Mouse (Mus musculus) brain, embryonic 14.5 days (tissue): Measurements from ENCODE around the gene Nrbp1. TPM values are rescaled to one million over a fixed set of nuclear protein-coding genes. Genes with fewer than 3 reads are reported as not detected.

ENCODE experiments used
- DNase-seq: peaks from one replicate; pipeline ENCODE4 v3.0.0-alpha.2; 2011; ENCODE audit warnings: low read depth
- CTCF ChIP-seq: fragments of 200-500 bp; IDR thresholded peaks from 2 replicates; pipeline ENCODE4 v1.5.1; 2012; ENCODE audit warnings: inconsistent platforms, mild to moderate bottlenecking, moderate library complexity, borderline replicate concordance; ENCODE audit not compliant: insufficient read depth, insufficient read length; ENCODE audit errors: extremely low read depth
- POLR2A ChIP-seq: fragments of 200-500 bp; IDR thresholded peaks from 2 replicates; pipeline ENCODE4 v1.6.1; 2012; ENCODE audit warnings: mild to moderate bottlenecking, inconsistent platforms, borderline replicate concordance; ENCODE audit not compliant: poor library complexity, insufficient read depth, insufficient read length, severe bottlenecking; ENCODE audit errors: extremely low read depth
- polyA plus RNA-seq: library from polyadenylated mRNA; depleted of rRNA; stranded (reverse); fragments of >200 nt; gene quantifications from 2 replicates; pipeline ENCODE4 v1.2.3, GENCODE M21; 2012; rRNA removed

The Nrbp1 gene
- polyA plus RNA-seq, 1 experiment: 143 TPM

GRCm38 (mm10) chr5:31290521-31291360 lies 50.1 kb downstream of the Nrbp1 start, which contains the start of gene Ift172:
Gene Ift172, minus strand, starts transcription at chr5:31291116.
- DNase-seq: peak; percentile 99
- no peak for TF ChIP-seq CTCF
- no peak for TF ChIP-seq POLR2A

- no peak for DNase-seq
- TF ChIP-seq CTCF: no peak
- TF ChIP-seq POLR2A: no peak
Measured at GRCm38 (mm10) chr5:31291361-31291688, 50.7 kb downstream of the Nrbp1 start.

- DNase-seq: no peak
- TF ChIP-seq CTCF: no peak
- TF ChIP-seq POLR2A: no peak
Measured at GRCm38 (mm10) chr5:31294964-31295605, 54.4 kb downstream of the Nrbp1 start.

- TF ChIP-seq CTCF (no peak), POLR2A (peak; percentile 91)
- DNase-seq: peak; percentile 86
Measured at GRCm38 (mm10) chr5:31295606-31296141, 55.0 kb downstream of the Nrbp1 start, which contains the start of gene Fndc4. Gene Fndc4, minus strand, starts transcription at chr5:31296080.

GRCm38 (mm10) chr5:31297047-31297757 lies 56.5 kb downstream of the Nrbp1 start, which contains the start of gene Gckr:
Gene Gckr, plus strand, starts transcription at chr5:31297443.
- no peak for DNase-seq
- TF ChIP-seq POLR2A (no peak), CTCF (no peak)

GRCm38 (mm10) chr5:31297981-31298380 lies 57.3 kb downstream of the Nrbp1 start:
- no peak for TF ChIP-seq CTCF
- TF ChIP-seq POLR2A: no peak
- no peak for DNase-seq

- DNase-seq: no peak
- TF ChIP-seq CTCF (no peak), POLR2A (no peak)
Measured at GRCm38 (mm10) chr5:31298486-31298885, 57.8 kb downstream of the Nrbp1 start.

Other genes with a start within 250 kb of the Nrbp1 start
- gene Atraid, start 192.6 kb upstream of the Nrbp1 start, polyA plus RNA-seq: 122 and 154 TPM in 2 replicates
- gene Slc5a6, start 191.9 kb upstream of the Nrbp1 start, polyA plus RNA-seq: 40.7 and 44.5 TPM in 2 replicates
- gene Cad, start 186.1 kb upstream of the Nrbp1 start, polyA plus RNA-seq: 33.8 and 34.0 TPM in 2 replicates
- not detected in 2 replicates for gene Dnajc5g, start 134.6 kb upstream of the Nrbp1 start, polyA plus RNA-seq
- gene Slc30a3, start 132.6 kb upstream of the Nrbp1 start, polyA plus RNA-seq: 21.2 and 31.6 TPM in 2 replicates
- 0.05 TPM in 1 of 2 replicates, not detected in the other for gene Trim54, start 124.2 kb upstream of the Nrbp1 start, polyA plus RNA-seq
- not detected in 2 replicates for gene Ucn, start 102.0 kb upstream of the Nrbp1 start, polyA plus RNA-seq
- gene Mpv17, start 86.6 kb upstream of the Nrbp1 start, polyA plus RNA-seq: 55.9 and 74.4 TPM in 2 replicates
- gene Gm29609, start 61.0 kb upstream of the Nrbp1 start, polyA plus RNA-seq: 3.7 and 4.1 TPM in 2 replicates
- 94.3 and 110 TPM in 2 replicates for gene Gtf3c2, start 60.7 kb upstream of the Nrbp1 start, polyA plus RNA-seq
- gene Snx17, start 47.6 kb upstream of the Nrbp1 start, polyA plus RNA-seq: 96.8 and 110 TPM in 2 replicates
- gene Eif2b4, start 47.4 kb upstream of the Nrbp1 start, polyA plus RNA-seq: 53.3 and 58.6 TPM in 2 replicates
- gene Zfp513, start 38.6 kb upstream of the Nrbp1 start, polyA plus RNA-seq: 62.0 and 96.9 TPM in 2 replicates
- 143 and 192 TPM in 2 replicates for gene Ppm1g, start 20.2 kb upstream of the Nrbp1 start, polyA plus RNA-seq
- gene Gm9970, start 368 bp downstream of the Nrbp1 start, polyA plus RNA-seq: 0.15 TPM in 1 of 2 replicates, not detected in the other
- gene Krtcap3, start 10.8 kb downstream of the Nrbp1 start, polyA plus RNA-seq: 3.4 and 6.4 TPM in 2 replicates
- 48.2 and 51.9 TPM in 2 replicates for gene Ift172, start 50.3 kb downstream of the Nrbp1 start, polyA plus RNA-seq
- 149 and 214 TPM in 2 replicates for gene Fndc4, start 55.2 kb downstream of the Nrbp1 start, polyA plus RNA-seq
- 0.77 and 0.86 TPM in 2 replicates for gene Gckr, start 56.6 kb downstream of the Nrbp1 start, polyA plus RNA-seq
- 76.5 and 90.4 TPM in 2 replicates for gene Zfp512, start 211.6 kb downstream of the Nrbp1 start, polyA plus RNA-seq
- 0.03 and 0.10 TPM in 2 replicates for gene 4930548H24Rik, start 244.9 kb downstream of the Nrbp1 start, polyA plus RNA-seq